Mouse (Mus musculus): ENCODE measurements around the gene Atp5l. TPM values are rescaled to one million over a fixed set of nuclear protein-coding genes. Genes with fewer than 3 reads are reported as not detected.
A peak's percentile ranks its signal among the peaks of the same experiment; 100 is the strongest.

Atp5l gene
- total RNA-seq, 2 experiments from 2014 or later: 1,050 to 1,223 TPM

DNA sequence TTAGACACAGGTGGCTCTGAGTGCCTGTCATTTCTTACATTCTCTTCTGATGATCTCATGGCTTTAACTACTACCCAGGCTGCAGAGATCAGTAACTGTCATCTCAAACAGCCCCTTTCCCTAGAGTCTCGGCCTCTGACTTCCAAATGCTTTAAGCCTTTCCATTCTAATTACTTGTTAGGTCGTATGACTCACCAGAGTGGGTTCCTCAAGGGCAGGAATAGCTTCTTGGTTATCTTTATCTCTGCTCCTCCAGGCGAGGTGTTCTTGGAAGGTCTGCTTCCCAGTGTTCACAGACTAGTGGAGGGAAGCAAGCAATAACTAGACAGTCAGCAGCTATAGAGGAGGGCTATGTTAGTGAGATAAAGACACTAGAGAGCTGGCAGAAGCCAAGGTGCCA is 27.9 kb downstream of the Atp5l start:
- no peak for DNase-seq

DNA sequence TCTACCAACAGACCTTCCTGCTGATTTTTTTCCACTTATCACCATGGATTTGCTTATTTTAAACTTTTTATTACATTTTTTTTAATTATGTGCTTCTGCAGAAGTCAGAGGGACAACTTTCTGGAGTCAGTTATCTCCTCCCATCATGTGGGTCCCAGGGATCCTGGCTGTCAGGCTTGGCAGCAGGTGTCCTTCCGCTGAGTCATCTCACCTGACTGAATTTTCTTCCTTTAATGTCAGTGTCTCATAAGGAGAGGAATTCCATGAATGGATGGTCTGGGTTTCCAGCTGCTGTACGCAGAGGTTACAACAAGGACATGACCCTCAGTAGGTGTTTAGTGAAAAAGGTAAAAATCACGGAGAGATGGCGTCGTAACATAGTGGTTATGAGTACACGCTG is 29.3 kb downstream of the Atp5l start:
- DNase-seq: no peak

DNA sequence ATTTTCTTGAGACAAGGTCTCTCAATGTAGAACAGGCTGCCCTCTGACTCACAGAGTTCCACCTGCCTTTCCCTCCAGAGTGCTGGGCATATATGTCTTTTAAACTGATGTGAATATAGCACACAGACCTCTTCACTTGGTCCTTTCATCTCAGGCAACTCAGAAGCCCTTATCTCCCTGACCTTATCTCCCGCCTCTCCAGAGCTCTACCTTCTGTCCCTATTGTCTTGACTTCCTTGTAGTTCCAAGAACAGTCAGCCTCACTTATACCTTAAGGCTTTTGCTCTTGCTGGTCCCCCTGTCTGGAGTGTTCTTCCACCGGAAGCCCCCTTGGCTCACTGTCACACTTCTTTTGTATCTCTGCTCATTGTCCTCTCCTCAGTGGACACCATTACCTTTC is 30.4 kb downstream of the Atp5l start:
- DNase-seq: no peak

DNA sequence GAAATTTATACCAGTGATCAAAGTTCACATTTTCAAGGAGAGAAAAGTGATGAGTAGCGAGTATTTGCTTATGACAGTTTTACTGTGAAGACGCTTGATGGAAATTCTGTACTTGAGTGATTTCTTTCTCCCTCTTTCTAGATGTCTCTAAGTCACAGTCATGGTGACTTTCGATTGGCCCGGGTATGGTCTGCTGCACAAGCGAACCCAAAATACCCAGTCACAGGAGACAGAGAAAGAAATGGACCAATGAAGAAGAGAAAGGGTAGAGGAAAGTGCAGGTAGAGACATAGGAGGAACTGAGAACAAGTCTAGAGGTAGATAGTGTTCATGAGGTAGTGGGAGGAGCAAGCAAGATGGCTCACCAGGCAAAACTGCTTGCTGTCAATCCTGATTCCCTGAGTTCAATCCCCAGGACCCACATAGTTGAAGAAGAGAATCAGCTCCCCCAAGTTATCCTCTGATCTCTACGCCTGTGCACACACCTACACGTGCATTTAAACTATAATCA is 32.4 kb downstream of the Atp5l start:
- no peak for DNase-seq

DNA sequence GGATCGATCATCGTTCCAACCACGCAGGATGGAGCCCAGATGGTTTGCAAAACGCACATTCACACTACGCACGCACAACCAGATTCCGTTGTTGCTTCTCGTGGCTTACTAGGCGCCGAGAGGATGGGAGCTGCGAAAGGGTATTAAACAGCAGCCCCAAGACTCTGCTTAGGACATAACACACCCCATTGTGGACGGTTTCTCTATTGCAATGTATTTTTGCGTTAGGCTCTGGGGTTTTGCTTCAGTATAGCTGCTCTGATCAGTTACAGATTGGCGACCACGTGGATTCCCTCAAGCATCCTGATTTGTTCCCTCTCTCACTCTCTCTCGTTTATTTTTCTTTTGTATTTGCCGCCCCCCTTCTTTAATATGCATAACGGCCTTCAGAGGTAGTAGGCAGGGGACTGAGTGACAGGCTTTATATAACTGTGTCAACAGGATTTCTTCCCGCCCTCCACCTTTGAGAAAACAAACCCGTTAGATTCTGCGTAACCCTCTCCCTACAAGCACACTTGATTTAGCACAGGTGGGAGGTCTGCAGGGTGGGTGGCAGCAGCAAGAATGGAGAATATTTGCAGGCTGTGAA is 37.5 kb downstream of the Atp5l start:
- no peak for DNase-seq

DNA sequence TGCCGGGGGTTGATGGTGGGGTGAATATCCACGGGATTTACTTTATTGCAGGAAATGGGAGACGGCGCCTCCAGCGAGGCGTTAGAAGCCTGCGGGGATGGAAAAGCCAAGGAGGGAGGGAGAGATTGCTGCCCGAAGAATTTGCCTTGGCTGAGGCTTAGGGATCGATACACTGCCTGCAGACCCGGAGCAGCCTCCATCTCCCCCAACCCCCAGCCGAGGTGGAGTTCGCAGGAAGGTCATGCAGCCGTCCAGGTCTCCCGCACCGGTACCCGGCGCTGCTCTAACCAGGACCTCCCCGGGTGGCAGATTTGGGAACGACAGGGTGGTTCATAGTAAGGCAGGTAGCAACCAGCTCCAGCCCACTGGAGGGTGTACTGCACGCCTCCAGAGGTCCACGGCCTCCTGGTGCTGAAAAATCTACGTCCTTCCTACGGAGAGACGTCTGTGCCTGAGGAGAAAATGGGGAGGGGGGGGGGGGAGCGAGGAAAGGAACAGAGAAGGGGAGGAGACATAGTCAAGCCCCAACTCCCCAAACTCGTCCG is 38.0 kb downstream of the Atp5l start:
- peak; percentile 64 for DNase-seq

DNA sequence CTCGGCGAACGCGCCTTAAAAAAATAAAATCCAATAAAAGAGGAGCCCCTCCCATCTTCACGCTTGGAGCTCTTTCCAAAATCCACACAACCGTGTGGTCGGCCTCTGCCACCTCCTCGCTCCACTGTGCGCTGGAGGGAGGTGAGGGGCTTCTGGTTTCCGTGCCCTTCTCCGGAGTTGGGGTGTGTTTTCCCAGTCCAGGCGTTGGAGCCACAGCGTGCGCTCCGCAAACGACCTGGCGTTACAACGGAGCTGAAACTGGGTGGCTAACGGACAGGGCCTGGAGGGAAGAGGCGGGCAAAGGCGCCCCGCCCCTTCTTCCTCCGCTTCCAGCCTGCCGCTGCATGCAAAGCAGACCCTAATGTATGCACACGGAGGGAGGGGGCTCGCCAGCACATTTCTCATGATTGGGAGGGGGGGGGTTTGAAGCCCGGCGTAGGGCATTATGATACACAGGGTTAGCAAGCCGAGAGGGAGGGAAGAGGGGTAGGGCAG is 38.6 kb downstream of the Atp5l start:
- peak; percentile 71 for DNase-seq

DNA sequence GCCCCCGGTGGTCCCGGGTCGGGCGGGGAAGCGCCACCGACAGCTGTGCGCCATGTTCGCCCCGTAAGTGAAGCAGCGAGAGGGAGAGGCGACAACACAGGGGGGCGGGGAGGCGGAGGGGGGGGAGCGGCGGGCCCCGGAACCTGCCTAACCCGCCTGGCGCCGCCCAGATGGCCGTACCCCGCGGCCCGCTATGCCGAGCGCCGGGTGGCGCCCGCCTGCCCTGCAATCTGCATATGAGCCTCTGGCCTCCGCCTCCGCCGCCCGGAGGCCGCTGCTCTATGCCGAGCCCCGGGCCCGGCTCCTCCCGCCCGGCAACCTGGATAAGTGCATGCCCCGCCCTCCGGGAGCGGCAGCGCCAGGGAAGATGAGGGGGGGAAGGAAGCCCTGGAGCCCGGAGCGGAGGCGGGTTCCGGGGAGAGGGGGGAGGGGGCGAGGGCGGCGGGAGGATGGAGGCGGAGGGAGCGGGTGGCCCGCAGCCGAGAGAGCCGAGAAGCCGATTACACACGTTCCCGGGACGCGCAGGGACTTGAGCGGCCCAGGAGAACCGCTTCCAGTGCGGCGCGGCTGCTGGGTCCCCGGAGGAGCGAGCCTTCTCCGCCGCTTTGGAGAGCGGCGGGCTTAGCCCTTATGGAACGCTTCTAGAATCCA is 39.2 kb downstream of the Atp5l start, which contains the start of gene Kmt2a:
Gene Kmt2a (minus strand): TSS at position 76 of the 651 bp plus-strand sequence.
- peak; percentile 100 for DNase-seq

DNA sequence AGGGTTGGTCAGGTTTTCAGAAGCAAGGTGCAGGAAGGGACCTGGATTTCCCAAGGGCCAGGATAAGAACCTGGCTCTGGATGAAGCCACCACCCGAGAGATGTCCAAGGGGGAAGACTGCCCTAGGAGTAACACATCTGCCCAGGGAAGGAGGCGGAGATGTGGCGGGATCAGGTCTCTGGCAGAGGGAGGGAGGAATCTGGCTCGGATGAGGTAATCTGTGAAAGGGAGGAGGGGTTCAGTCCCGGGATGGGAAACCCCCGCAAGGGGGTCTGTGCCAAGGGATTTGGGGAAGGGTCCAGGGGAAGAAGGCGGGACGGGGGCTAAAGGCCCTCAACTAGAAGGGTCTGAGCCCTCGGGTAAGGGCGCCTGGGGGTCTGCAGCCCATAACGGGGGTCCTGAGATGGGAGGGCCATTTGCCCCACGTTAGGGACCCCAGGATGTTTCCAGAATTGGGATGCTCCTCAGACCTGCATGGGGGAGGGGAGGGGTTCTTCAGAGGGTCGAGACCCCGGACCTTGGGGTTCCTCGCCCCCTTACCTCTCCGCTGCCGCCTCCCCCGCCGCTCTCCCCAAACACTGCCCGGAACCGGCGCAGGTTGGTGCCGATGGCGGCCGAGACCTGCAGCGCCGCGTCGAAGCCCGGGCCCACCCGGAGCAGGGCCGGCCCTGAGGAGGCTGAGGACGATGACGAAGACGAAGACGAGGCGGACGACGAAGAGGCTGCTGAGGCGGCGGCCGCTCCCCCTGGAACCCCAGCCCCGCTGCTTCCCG is 40.0 kb downstream of the Atp5l start:
- peak; percentile 44 for DNase-seq

DNA sequence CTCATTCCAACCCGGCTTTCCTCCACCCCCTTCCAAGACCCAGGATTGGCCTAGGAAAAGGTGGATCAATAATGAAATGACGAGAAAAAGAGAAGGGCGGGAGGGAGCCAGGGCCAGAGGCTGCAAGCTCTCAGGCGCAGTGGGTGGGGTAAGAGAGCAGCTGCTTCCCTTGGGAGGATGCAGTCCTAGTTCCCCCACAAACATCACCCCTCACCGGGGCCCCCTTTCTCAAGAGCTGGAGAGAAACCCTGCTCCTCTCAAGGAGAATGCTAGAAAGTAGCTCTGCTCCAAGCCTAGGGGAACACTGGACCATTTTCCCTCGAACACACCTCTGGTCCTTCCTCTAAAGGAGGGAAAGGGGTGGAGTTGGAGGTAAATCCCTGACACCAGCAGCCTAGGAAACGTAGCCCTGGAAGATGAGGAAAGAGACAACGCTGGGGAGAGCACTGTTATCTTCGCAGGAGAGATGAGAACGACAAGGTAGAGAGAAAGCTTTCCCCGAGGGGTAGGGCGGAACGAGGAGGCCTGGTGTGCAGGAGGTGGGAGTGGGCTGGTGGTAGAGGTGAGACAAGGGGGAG is 40.8 kb downstream of the Atp5l start:
- no peak for DNase-seq

DNA sequence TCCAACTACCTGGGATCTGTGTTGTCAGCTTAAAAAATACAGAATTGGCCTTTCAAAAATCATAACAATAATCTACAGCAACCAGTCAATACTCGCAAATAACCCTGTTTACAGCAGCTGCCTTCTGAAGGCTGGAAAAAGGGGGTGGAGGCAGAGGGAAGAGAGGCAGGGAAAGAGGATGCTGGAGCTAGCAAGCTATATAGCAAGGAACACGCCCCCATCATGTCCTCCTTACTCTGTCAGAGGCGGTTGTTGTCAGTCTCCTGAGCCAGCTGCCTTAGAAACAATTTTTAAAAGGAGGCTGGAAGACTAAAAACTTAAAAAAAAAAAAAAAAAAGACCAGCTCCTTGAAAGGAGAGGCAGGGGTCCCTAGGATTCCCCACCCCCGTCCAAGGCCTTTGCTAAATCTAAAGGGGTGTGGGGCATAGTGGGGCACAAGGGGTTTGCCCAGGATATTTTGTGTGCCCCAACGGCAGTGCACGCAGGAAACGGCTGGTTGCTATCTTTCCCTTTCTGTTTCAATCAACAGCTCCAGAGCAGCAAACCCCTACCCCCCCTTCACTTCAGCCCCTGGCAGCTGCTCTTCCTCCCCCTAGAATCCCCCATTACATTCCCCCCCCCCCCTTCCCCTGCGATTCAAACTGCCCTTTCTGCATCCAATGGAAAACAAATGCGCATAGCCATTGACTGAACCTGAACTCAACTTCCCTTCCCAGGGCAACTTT is 41.6 kb downstream of the Atp5l start:
- DNase-seq: no peak

DNA sequence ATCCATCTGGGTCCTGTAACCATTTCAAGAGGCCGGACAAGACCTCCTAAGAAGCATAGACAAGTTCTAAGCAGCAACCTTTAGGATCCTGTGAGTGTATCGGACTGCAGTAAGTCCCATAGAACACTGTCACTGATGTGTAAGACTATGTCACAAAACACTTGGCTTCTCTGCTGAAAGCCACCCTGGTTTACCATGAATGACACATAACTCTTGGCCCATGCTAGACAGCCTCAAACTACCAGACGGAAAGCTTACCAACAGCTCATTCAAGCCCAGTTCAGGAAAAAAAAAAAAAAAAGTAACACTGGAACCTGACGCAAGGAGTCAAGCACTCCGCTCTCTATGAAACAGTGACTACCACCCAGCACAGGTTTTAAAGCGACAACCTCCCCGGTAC is 42.9 kb downstream of the Atp5l start:
- no peak for DNase-seq

DNA sequence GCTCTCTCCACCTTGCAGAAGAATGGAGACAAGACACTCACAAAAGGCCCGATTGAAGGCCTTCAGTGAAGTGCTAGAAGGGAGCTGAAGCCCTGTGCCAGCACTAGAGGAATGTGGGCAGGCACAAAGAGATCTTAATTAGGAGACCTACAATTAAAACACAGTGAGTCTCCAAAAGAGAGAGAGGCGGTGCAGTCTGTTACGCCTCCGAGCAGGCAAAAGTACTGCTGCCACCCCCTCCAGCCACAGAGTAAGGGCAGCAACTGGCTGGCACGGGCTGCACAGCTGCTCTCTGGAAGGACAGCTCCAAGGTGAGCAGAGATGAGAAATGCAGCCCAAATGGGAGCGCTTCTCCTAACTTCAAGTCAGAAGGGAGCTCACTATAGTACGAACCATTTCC is 45.1 kb downstream of the Atp5l start:
- peak; percentile 55 for DNase-seq

DNA sequence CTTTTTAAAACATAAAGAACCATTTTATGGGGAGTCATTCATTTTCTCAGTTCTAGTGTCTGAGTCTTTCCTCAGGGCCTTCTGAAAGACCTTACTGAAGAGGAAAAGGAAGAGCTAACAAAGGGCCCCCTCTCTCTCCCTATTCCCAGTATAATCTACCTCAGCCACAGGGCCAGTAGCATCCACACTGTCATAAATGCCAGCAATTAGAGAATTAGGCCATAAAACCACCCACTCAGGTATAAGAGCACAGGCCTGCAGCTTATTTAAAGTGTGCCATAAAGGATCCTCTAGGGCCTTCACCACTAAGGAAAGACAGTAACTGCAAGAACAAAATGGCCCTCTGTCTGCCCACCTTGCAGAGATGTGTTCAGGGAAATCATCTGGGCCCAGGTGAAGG is 46.3 kb downstream of the Atp5l start:
- no peak for DNase-seq

DNA sequence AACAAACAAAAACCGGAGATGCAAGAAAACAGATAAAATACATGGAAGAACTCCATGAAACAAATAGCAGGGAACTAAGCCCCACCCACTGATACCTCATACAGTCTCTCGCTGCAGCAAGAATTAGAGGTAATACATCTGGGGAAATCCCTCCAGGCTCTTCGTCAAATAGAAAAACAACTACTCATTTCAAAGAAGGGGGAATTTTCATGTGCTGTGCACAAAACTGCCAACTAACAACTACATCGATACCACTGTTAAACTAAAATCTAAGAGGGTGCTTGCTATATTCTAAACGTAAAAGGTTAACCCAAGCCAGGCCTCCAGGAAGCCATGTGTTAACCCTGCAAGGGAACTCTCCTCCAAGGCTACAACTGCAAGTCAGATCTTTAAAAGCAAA is 46.9 kb downstream of the Atp5l start:
- DNase-seq: no peak

DNA sequence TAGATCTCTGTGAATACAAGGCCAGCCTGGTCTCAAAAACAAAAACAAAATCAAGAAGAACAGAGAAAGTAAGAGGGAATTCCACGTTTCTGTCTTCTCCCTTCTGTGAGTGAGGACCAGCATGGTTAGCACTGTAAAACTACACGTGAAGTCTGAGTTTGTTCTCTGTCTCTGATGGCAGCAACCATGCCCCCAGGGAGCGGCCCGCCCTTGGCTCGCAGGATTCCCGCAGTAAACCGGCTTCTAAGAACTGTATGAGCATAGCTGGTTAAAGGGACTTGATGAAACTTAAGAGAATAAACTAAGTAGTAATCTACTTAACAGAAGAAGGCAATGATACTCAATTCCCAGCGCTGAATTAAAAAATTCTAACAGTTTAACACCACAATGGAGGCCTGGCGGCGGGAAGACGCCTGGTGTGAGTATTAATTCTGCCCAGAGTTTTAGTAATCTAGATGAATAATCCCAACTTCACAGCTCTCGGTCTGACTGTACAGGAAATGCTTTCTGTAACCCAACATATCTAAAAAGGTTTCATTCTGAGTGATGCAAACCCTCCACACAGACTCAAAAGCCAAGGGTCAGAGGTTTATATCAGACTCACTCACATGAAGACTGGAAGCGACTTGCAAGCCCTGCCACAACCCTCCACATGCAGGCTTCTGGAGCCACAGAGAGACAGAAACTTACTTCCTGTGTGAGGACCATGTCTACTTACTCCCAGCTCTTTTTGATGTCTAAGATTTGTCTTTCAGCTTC is 52.0 kb downstream of the Atp5l start:
- DNase-seq: no peak

DNA sequence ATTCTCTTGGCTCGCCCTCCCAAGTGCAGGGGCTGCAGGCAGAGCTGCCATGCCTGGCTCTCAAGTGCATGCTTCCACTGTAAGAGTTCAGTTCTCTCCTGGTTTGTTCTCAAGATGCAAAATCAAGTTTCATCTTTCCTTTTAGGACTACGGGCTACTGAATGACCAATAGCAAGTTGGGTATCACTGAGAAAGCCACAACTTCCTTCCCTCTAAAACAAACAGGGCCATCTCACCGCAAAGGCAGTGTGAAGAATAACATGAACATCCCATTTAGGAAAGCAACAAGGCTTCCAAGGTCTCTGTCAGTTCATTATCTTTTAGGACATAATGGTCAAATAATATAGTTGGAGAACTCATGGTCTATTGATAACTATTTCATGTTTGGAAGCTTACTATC is 52.9 kb downstream of the Atp5l start:
- DNase-seq: no peak

DNA sequence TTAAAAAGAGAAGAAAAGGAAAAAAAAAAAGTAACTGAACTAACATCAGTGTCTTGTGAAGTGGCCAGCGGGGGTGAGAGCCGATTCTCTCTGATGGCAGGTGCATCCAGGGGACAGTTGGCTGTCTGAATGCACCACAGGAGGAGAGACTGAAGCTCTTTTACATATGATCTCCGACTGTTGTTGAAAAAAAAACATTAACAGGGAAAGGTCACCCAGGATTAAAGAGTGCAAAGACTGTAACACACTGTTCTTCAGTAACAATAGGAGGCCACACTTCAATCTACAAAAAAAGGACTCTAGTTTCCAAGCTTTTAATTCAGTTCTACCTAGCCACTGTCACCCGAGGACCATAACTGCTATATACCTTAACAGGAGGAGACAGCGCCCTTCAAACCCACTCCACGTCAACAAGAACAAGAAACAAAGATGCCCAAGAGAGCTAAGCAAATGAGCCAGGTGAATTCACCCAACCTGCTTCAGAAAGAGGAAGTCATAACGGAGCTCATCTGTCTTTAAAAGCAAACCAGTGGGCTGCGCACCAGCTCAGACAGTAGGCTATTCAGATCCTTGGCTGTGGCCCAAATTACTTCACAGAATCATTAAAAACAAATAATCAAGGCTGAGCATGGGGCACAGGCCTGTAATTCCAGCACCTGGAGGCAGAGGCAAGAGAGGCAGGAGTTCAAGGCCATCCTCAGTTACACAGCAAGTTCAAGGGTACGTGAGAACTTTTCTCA is 53.9 kb downstream of the Atp5l start:
- no peak for DNase-seq
